Mouse (Mus musculus) ovary, adult 18-20 months (tissue): ENCODE measurements around the gene Scnn1g.
A peak's percentile ranks its signal among the peaks of the same experiment; 100 is the strongest.

Source experiments
- DNase-seq: peaks from one replicate; pipeline ENCODE4 v3.0.0; 2022; ENCODE audit warnings: low spot score, mixed read lengths

Scnn1g gene

DNA sequence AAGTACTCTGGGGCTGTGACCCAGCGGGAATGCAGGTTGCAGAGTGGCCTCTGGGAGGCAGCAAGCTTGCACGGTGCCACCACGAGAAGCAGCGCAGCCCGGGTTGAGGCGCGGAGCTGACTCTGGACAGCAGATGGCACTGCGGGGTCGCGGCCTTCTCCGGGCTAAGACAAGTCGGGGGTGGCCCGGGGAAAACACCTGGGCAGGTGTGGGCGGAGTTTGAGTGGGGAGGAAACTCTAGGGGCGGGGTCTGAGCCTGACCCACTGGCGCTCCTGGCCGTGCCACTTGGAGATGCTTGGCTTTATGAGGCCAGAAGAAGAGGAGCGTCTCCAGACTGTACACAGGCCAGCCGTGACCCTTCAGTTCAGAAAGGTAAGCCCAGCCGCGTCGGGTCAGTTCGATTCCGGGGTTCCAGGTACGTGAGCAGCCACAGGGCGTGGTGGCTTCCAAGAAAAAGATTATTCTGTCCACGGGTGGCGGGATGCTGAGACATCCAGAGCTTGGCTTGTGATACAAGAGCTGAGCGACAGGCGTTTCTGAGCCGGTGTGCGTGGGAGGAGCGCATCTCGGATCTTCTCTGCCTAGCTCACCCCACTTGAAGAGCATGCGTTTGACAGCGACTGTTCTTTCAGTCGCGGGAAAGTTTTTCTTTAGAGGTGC lies at the start of gene Scnn1g:
Scnn1g (plus strand) TSS at position 309 of the 661 bp plus-strand sequence.
- DNase-seq = peak; percentile 59

DNA sequence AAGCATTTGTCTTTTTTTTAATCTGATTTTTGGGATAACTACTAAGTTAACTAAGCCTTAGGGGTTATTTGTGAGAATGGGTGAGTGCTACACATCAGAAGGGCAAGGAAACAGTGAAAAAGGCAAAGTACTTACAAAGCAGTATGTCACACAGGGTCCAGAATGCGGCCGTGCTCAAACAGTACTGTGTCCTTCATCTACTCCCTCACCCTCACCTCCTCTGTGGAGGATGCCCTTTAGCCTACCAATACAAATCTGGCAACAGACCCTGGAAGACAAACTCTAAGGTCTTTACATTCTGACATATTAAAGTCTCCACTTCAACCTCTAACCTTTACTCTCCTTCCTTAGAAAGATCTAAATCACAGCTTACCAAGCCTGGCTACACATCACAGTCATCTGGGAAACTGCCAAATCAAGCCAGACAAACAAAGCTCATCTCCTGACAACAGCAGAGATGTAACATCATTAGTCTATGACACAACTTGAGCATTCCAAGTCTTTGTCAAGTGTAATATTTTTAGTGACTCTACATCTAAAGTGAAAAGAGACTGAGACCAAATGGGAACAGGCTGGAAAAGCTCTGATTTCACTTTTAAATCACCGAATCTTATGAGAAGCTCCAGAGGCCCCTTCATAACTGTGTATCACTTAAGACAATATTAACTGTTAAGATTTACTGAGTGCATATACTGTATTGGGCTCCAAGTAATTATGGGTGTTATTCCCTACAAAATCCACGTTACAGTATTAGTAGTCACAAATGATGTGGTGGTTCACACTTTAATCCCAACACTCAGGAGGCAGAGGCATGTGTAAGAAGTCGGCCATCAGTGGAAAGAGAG lies 48.9 kb upstream of the Scnn1g start:
- no peak for DNase-seq

- no peak for DNase-seq
Observed at GRCm38 (mm10) chr7:121689338-121689737, 44.9 kb upstream of the Scnn1g start.

GRCm38 (mm10) chr7:121691803-121692202 lies 42.5 kb upstream of the Scnn1g start:
- DNase-seq = no peak

DNA sequence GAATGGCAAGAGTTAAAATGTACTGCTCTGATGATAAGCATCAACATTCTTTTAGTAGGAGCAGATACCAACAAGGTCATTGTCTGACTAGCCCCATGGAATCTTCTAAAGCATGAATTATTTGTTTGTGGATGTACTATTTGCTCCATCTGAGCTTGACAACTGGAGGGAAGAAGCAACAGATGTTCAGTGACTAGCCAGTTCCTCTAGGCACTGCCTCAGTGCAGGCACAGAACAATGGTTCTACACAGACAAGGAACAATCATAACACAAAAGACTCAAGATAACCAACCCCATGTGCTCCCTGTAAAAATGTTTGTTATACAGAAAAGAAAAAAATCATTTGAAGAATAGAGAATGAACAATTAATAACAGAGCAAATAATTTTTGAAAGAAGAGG lies 37.1 kb upstream of the Scnn1g start:
- DNase-seq = no peak

GRCm38 (mm10) chr7:121697574-121697973 lies 36.7 kb upstream of the Scnn1g start:
- DNase-seq = no peak

DNA sequence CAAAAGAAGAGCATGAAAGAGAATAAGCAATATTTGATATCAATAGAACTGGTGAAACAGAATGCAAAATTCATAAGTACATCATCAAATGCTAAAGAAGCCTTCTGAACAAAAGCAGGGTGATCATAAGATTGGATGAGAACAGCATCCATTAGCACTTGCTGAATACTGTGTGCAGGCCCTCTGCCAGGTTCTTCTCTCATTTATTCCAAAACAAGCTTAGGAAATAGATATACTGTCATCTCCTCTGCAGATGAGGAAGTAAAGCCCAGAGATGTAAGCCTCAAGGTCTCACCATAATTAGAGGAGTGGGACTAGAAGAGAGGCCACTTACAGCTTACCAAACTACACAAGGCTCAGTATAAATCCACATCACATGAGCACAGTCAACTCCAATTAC lies 35.1 kb upstream of the Scnn1g start:
- DNase-seq = no peak

GRCm38 (mm10) chr7:121700480-121700879 lies 33.8 kb upstream of the Scnn1g start:
- no peak for DNase-seq

DNA sequence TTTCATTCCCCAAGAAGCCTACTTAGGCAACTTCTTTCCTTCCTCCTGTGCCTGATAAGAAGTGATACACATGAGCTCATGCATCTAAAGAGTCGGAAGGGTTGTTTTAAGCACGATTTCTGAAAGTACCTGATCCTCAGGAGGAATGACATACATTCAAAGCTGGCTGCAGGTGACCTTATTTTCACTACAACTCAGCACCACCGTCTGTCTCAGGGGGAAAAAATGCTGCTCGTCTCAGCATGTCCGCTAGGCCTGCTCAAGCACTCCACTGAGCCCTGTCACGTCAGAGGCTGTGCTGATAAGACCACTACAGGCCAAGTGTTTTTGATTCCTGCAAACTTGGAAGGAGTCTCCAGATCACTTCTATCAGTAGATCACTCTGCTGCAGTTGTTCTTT lies 32.3 kb upstream of the Scnn1g start:
- no peak for DNase-seq

- DNase-seq = no peak
Observed at GRCm38 (mm10) chr7:121705051-121705450, 29.2 kb upstream of the Scnn1g start.

DNA sequence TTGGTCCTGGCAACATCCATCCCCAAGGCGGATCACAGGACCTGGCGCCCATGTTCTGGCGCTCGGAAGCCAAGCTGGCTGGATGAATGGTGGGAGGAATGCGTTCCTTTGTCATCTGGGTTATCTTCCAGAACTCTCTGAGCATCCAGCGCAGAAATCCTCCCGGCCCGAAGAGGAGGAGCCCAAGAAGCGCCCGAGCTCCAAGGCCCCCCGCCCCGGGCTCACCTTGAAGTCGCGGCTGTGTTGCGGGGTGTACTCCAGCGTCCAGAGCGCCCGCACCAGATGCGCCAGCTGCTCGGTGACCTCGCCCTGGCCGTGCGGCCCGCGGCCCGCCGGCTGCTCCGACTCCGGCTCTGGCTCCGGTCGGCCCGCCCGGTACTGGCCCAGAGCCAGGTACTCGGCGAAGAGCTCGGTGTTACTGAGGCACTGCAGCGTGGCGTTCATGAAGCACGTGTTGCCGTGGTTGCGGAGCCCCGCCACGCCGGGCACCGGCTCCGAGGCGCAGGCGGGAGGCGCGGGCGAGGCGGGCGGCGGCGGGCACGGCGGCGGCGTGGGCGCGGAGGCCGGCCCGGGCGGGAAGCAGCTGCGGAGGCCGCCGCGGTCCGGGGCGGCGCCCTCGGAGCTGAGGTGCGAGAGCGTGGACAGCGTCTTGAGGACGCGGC lies 27.7 kb upstream of the Scnn1g start:
- peak; percentile 50 for DNase-seq

DNA sequence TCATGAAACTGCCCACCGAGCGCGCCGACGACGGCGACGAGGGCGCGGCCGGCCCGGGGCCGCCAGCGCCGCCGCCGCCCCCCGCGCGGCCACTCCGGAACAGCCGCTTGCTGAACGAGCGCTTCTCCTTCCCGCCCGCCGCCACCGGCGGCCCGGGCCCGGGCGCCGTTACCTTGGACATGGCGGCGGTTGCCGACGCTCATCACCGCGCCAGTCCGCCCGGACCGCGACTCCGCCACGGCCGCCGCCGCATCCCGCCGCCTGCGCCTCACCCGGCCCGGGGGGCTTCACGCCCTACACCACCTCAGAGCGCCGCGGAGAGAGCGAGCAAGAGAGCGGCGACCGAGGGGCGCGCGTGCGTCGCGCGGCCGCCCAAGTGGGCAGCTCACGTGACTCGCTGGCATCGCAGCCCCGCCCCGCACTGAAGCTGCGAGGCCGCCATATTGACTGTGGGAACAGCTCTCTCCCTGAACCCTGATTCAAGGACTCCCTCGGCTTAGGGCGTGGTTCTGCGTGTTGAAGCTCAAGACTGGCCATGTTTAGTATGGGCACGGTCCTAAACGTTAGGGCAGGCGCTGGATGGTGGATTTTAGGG lies 27.1 kb upstream of the Scnn1g start, which contains the start of gene Usp31:
Usp31 (minus strand) TSS at position 181 of the 595 bp plus-strand sequence.
- peak; percentile 93 for DNase-seq

GRCm38 (mm10) chr7:121711171-121711570 lies 23.1 kb upstream of the Scnn1g start:
- no peak for DNase-seq

DNA sequence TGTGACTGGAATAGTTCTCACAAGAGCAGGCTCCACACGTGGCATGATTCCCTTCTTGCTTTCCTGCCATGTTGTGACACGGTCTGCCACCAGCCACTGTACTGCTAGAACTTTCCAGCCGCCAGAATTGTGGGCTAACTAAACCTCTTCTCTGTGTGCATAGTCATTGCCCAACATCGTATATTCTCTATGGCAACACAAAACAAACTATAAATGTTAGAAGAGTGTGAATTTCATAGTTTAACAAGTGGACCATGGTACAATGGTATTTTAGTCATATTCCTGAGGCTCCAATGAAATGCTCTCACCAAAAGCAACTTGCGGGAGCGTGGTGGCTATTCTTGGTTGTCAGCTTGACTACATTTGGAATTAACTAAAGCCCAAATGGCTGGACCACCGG lies 17.2 kb upstream of the Scnn1g start:
- DNase-seq = no peak

GRCm38 (mm10) chr7:121730225-121730624 lies 4.1 kb upstream of the Scnn1g start:
- no peak for DNase-seq

DNA sequence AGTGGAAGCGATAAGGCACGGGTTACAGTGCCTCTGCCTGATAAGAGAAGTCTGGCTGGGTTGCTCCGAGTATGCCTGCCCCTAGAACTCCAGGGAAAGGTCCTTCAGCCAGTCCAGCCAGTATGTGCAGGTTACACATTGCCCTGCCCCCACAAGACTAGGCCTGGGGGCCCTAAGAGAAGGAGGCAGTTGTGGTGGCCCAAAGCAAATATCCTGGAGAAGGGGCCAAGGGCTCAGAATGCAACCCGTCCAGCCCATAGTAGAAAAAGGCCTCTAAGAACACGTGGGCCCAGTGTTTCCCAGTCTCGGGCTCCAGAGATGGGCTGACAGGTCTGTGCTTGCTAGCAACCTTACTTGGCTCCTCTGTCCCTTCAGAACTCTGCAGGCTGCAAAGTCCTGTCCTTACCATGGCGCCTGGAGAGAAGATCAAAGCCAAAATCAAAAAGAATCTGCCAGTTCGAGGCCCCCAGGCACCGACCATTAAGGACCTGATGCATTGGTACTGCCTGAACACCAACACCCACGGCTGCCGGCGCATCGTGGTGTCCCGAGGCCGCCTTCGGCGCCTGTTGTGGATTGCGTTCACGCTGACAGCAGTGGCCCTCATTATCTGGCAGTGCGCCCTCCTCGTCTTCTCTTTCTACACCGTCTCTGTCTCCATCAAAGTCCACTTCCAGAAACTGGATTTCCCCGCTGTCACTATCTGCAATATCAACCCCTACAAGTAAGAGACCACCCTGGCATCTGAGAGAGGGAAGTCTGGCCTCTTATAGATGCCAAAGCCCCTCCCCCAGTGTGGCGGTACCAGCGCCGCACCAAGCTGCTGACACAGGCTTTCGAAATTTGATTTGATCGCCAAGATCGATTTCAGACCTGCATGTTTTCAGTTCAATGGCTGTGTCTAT lies 3.5 kb downstream of the Scnn1g start:
- no peak for DNase-seq

DNA sequence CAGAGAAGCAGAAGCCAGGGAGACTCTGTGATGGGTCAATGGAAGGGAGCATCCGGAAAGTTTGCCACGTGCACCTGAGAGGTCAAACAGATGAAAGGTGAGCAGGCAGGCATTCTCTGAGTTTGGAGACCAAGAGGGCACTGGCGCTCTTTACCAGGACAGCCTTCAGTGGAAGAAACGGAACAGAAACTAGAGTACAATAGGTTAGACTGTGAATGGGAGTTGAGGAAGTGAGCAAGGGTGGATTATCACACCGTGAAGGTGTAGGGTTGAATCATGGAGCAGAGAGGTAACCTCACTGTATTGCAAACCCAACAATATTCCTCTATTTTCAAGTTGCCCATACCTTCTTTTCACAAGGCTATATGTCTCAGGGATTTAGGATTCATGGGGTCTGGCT lies 16.0 kb downstream of the Scnn1g start:
- DNase-seq = no peak

GRCm38 (mm10) chr7:121754748-121755147 lies 20.5 kb downstream of the Scnn1g start:
- no peak for DNase-seq

GRCm38 (mm10) chr7:121763328-121763727 lies 29.0 kb downstream of the Scnn1g start:
- DNase-seq = no peak

GRCm38 (mm10) chr7:121767900-121768299 lies 33.6 kb downstream of the Scnn1g start:
- no peak for DNase-seq

DNA sequence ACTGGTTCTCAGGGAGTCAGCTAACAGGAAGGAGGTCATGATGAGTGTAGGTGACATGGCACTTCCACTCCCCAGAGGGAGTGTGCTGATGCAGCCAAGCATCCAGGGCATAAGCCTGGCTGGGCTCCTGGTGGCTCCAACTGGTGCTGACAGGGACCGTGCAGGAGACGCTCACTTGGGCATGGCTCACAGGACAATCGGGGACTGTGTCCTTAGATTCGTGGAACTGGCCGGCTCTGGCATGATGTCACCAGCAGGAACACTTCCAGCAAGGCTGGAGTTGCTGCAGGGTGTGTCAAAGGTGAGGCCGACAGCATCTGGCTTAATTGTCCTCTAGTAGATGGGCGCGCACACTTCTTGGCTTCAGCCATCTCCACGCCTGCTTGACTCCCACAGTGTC lies 34.7 kb downstream of the Scnn1g start:
- no peak for DNase-seq
